Mouse (Mus musculus): Measurements from ENCODE around the gene S100a1. TPM values are rescaled to one million over a fixed set of nuclear protein-coding genes. Genes with fewer than 3 reads are reported as not detected.

Gene S100a1
- polyA plus RNA-seq, 1 experiment from 2014 or later: 6.5 TPM

- DNase-seq (ENCODE audit: low spot score) (no peak), ATAC-seq (replicated peaks; ENCODE audit: low FRiP score) (no peak)
- Histone ChIP-seq H3K4me3 (ENCODE audit: low read depth, low read length) (no peak overlapping the region), H3K4me2 (ENCODE audit: low read depth, low read length, severe bottlenecking) (no peak overlapping the region), H3K27me3 (ENCODE audit: control insufficient read depth, insufficient read depth, low read length) (no peaks in the 10 kb centered on the region), H3K27ac (ENCODE audit: low read depth, low read length) (no peak overlapping the region), H3K4me1 (replicated peaks; ENCODE audit: control insufficient read depth, insufficient read depth, low read length) (0 out of 2 replicates have a peak, but pooled peaks cover 5% of the 10 kb centered on the region), H3K36me3 (ENCODE audit: control insufficient read depth, insufficient read depth, low read length) (peaks cover 21% of the 10 kb centered on the region), H3K9ac (ENCODE audit: low read length) (no peak overlapping the region), H3K9me3 (ENCODE audit: control insufficient read depth, low read length) (no peaks in the 10 kb centered on the region)
- WGBS: 90% methylated on average over 6 of the region's 6 CpGs
Measured at GRCm38 (mm10) chr3:90488576-90488975, 25.6 kb downstream of the S100a1 start.

DNA sequence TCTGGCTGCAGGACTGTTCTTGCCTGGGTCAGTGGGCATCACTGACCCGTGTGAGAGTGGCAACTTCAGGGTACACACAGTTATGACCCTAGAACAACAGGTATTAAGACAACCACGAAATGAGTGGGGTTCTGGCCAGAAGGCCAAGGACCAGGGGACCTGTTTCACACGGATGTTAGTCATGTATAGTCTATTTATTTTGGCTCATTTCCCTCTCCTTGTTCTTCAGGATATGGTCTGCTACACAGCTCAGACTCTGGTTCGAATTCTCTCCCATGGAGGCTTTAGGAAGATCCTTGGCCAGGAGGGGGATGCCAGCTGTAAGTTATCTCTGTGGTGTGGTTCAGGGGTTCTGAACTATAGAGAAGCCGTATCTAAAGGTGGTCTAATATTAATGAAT lies 27.2 kb downstream of the S100a1 start:
- Histone ChIP-seq H3K36me3 (ENCODE audit: control insufficient read depth, insufficient read depth, low read length) (peaks cover 26% of the 10 kb centered on the region), H3K27ac (ENCODE audit: low read depth, low read length) (no peak overlapping the region), H3K4me1 (replicated peaks; ENCODE audit: control insufficient read depth, insufficient read depth, low read length) (0 out of 2 replicates have a peak, but pooled peaks cover 5% of the 10 kb centered on the region), H3K4me2 (ENCODE audit: low read depth, low read length, severe bottlenecking) (no peak overlapping the region), H3K9ac (ENCODE audit: low read length) (no peak overlapping the region), H3K27me3 (ENCODE audit: control insufficient read depth, insufficient read depth, low read length) (no peaks in the 10 kb centered on the region), H3K9me3 (ENCODE audit: control insufficient read depth, low read length) (no peaks in the 10 kb centered on the region), H3K4me3 (ENCODE audit: low read depth, low read length) (no peak overlapping the region)
- DNase-seq (ENCODE audit: low spot score) (no peak), ATAC-seq (replicated peaks; ENCODE audit: low FRiP score) (no peak)
- 86% methylated on average over 5 of the region's 5 CpGs for WGBS

DNA sequence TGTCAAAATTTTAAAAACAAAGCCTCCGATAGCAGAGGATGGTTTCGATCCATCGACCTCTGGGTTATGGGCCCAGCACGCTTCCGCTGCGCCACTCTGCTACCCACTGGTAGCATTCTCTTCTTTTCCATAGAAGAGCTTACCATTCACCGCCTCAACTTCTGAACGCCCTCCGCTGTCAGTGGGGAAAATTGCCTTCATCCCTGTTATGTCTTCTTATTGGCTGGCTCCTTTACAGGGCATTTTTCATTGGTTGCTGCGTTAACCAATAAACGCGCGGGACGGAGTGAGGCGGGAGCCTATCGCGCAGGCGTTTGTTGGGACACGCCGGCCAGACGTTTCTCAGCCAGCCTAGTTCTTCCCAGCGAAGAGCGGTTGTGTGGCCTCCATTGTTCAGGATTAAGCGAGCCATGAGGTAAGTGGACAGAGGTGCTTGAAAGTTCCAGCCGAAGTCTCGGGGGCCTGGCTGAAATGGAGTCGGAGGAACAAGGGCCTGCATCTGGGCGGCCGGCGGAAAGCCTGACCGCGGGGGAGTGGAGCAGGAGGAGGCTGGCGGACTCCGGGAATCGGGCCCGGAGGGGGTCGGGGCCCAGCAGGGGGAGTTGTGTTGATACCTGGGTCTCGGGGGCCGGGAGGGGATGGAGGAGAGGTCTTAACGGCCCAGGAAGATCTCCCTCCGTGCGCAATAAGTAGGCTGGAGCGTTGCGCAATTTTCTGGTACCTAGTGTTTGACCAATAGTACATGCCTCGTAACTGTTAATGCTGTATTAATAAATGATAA lies 38.2 kb downstream of the S100a1 start, which contains the start of gene Ilf2:
Gene Ilf2 (plus strand): TSS at position 296 of the 781 bp plus-strand sequence.
- H3K27me3 ChIP-seq (ENCODE audit: control insufficient read depth, insufficient read depth, low read length): no peaks in the 10 kb centered on the region
- H3K27ac ChIP-seq (ENCODE audit: low read depth, low read length): peak within 1 kb of the TSS; percentile 90
- H3K9ac ChIP-seq (ENCODE audit: low read length): peak within 1 kb of the TSS; percentile 93
- ATAC-seq (replicated peaks; ENCODE audit: low FRiP score) (peak; percentile 100), DNase-seq (ENCODE audit: low spot score) (peak; percentile 97)
- H3K4me2 ChIP-seq (ENCODE audit: low read depth, low read length, severe bottlenecking): peak within 1 kb of the TSS; percentile 85
- H3K4me1 ChIP-seq (replicated peaks; ENCODE audit: control insufficient read depth, insufficient read depth, low read length): peaks cover 3% of the 10 kb centered on the region; the same call in 1 of the 2 replicates
- H3K4me3 ChIP-seq (ENCODE audit: low read depth, low read length): peak within 1 kb of the TSS; percentile 83
- under 1% methylated on average over 45 of the region's 45 CpGs for WGBS
- peaks cover 10% of the 10 kb centered on the region; the same call in 1 of the 2 replicates for H3K36me3 ChIP-seq (ENCODE audit: control insufficient read depth, insufficient read depth, low read length)
- H3K9me3 ChIP-seq (ENCODE audit: control insufficient read depth, low read length): no peaks in the 10 kb centered on the region

DNA sequence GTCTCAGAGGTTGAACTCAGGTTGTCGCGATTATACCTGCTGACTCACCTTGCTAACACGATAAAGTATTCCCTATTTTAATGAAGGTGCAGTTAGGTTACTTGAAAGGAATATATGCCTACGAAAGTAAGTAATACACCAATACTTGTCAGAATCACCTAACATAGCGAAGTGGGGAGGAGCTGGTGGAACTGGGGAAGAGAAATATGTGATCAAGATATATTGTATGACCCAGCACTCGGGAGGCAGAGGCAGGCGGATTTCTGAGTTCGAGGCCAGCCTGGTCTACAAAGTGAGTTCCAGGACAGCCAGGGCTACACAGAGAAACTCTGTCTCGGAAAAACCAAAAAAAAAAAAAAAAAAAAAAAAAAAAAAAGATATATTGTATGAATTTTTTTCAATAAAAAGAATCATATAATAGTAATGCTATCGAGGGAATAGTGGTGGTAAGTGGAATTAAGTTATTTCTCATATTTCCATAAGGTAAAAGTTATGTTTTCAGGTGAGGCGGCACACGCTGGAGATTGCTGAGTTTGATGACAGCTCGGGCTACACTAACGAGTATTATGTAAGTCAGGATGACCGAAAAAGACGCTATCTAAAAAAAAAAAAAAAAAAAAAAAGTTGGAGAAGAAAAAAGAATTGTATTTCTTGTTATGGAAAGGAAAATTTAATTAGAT lies 38.9 kb downstream of the S100a1 start:
- 42% methylated on average over 15 of the region's 16 CpGs for WGBS
- peak; percentile 34 for ATAC-seq (replicated peaks; ENCODE audit: low FRiP score)
- Histone ChIP-seq H3K9me3 (ENCODE audit: control insufficient read depth, low read length) (no peaks in the 10 kb centered on the region), H3K4me3 (ENCODE audit: low read depth, low read length) (no peak overlapping the region; the same call in 1 of the 2 replicates), H3K36me3 (ENCODE audit: control insufficient read depth, insufficient read depth, low read length) (peaks cover 4% of the 10 kb centered on the region; the same call in 1 of the 2 replicates), H3K4me1 (replicated peaks; ENCODE audit: control insufficient read depth, insufficient read depth, low read length) (peaks cover 3% of the 10 kb centered on the region; the same call in 1 of the 2 replicates), H3K4me2 (ENCODE audit: low read depth, low read length, severe bottlenecking) (peak overlapping the region; percentile 37; the same call in 1 of the 2 replicates), H3K9ac (ENCODE audit: low read length) (no peak overlapping the region), H3K27me3 (ENCODE audit: control insufficient read depth, insufficient read depth, low read length) (no peaks in the 10 kb centered on the region), H3K27ac (ENCODE audit: low read depth, low read length) (no peak overlapping the region)
- DNase-seq (ENCODE audit: low spot score): no peak

GRCm38 (mm10) chr3:90472213-90472612 lies 42.0 kb downstream of the S100a1 start:
- Histone ChIP-seq H3K4me1 (replicated peaks; ENCODE audit: control insufficient read depth, insufficient read depth, low read length) (peaks cover 3% of the 10 kb centered on the region; the same call in 1 of the 2 replicates), H3K9ac (ENCODE audit: low read length) (no peak overlapping the region), H3K4me3 (ENCODE audit: low read depth, low read length) (no peak overlapping the region), H3K27me3 (ENCODE audit: control insufficient read depth, insufficient read depth, low read length) (no peaks in the 10 kb centered on the region), H3K27ac (ENCODE audit: low read depth, low read length) (no peak overlapping the region), H3K9me3 (ENCODE audit: control insufficient read depth, low read length) (no peaks in the 10 kb centered on the region), H3K36me3 (ENCODE audit: control insufficient read depth, insufficient read depth, low read length) (no peaks in the 10 kb centered on the region), H3K4me2 (ENCODE audit: low read depth, low read length, severe bottlenecking) (no peak overlapping the region)
- ATAC-seq (replicated peaks; ENCODE audit: low FRiP score) (no peak), DNase-seq (ENCODE audit: low spot score) (no peak)
- WGBS: 35% methylated on average over 3 of the region's 3 CpGs

DNA sequence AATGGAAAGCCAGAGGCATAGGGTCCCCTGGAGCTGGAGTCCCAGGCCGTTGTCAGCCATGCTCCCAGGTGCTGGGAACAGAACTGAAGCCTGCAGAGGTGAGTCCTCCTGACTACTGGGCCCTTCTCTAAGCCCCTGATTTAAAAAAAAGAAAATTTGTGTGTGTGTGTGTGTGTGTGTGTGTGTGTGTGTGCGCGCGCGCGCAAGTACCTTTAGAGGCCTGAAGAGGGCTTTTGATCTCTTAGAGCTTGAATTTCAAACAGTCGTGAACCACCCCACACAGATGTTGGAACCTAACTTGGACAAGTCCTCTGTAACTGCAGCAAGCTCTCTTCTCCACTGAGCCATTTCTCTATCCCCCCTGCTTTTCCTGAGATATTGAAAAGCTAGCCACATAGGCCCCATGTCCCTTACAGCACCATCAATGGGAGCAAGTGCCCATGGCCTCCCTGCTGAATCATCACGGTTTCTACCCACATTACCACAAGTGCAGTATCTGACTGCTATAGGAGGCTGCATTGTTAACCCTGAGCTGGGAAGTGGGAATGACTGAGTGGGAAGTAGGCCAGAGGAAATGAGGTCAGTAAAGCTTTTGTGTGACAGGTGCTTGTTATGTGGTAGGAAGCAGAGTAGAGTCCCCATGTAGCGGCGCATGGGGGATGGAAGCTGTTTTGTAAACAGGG lies 46.4 kb downstream of the S100a1 start:
- H3K4me3 ChIP-seq (ENCODE audit: low read depth, low read length): no peak overlapping the region
- no peak for ATAC-seq (replicated peaks; ENCODE audit: low FRiP score)
- WGBS: 95% methylated on average over 10 of the region's 10 CpGs
- H3K4me2 ChIP-seq (ENCODE audit: low read depth, low read length, severe bottlenecking): no peak overlapping the region
- H3K4me1 ChIP-seq (replicated peaks; ENCODE audit: control insufficient read depth, insufficient read depth, low read length): peaks cover 9% of the 10 kb centered on the region; the same call in 1 of the 2 replicates
- no peaks in the 10 kb centered on the region for H3K9me3 ChIP-seq (ENCODE audit: control insufficient read depth, low read length)
- H3K27ac ChIP-seq (ENCODE audit: low read depth, low read length): no peak overlapping the region
- no peaks in the 10 kb centered on the region for H3K36me3 ChIP-seq (ENCODE audit: control insufficient read depth, insufficient read depth, low read length)
- no peak for DNase-seq (ENCODE audit: low spot score)
- H3K27me3 ChIP-seq (ENCODE audit: control insufficient read depth, insufficient read depth, low read length): peaks cover 33% of the 10 kb centered on the region
- no peak overlapping the region for H3K9ac ChIP-seq (ENCODE audit: low read length)

DNA sequence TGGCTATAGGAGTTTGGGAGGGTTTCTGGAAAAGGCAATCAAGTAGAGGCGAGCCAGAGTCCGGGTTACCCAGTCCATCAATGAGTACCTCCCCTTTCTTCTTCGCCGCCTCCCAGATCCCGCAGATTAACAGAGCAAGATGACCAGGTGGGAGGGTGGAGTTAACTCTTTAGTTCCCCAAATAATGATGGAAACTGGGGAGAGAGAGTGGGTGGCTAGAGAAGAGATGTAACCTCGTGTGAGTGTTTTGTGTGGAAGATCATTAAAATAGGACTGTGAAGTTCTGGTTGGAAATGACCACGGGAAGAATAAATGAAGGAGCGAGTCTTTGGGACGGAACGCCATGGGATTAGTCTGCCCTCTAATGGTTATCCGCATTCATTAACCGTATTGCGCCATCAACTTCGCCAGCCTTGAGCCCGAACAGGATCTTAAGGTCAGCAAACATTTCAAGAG lies 47.9 kb downstream of the S100a1 start:
- no peak overlapping the region for H3K9ac ChIP-seq (ENCODE audit: low read length)
- H3K36me3 ChIP-seq (ENCODE audit: control insufficient read depth, insufficient read depth, low read length): no peaks in the 10 kb centered on the region
- H3K4me1 ChIP-seq (replicated peaks; ENCODE audit: control insufficient read depth, insufficient read depth, low read length): peaks cover 9% of the 10 kb centered on the region; the same call in 1 of the 2 replicates
- H3K4me2 ChIP-seq (ENCODE audit: low read depth, low read length, severe bottlenecking): peak overlapping the region; percentile 77
- ATAC-seq (replicated peaks; ENCODE audit: low FRiP score): peak; percentile 56
- H3K4me3 ChIP-seq (ENCODE audit: low read depth, low read length): peak overlapping the region; percentile 41
- under 1% methylated on average over 15 of the region's 15 CpGs for WGBS
- no peak for DNase-seq (ENCODE audit: low spot score)
- H3K27ac ChIP-seq (ENCODE audit: low read depth, low read length): no peak overlapping the region
- H3K9me3 ChIP-seq (ENCODE audit: control insufficient read depth, low read length): no peaks in the 10 kb centered on the region
- H3K27me3 ChIP-seq (ENCODE audit: control insufficient read depth, insufficient read depth, low read length): peaks cover 39% of the 10 kb centered on the region

GRCm38 (mm10) chr3:90465686-90466310 lies 48.4 kb downstream of the S100a1 start, which contains the start of gene Npr1:
TSS of gene Npr1 (minus strand) at chr3:90465866.
- H3K27me3 ChIP-seq (ENCODE audit: control insufficient read depth, insufficient read depth, low read length): peaks cover 39% of the 10 kb centered on the region
- no peak within 1 kb of the TSS for H3K27ac ChIP-seq (ENCODE audit: low read depth, low read length)
- peak; percentile 54 for ATAC-seq (replicated peaks; ENCODE audit: low FRiP score)
- peak within 1 kb of the TSS; percentile 77 for H3K4me2 ChIP-seq (ENCODE audit: low read depth, low read length, severe bottlenecking)
- H3K4me1 ChIP-seq (replicated peaks; ENCODE audit: control insufficient read depth, insufficient read depth, low read length): peaks cover 9% of the 10 kb centered on the region; the same call in 1 of the 2 replicates
- 2% methylated on average over 21 of the region's 49 CpGs for WGBS
- no peaks in the 10 kb centered on the region for H3K9me3 ChIP-seq (ENCODE audit: control insufficient read depth, low read length)
- peak within 1 kb of the TSS; percentile 29 for H3K9ac ChIP-seq (ENCODE audit: low read length)
- peak; percentile 73 for DNase-seq (ENCODE audit: low spot score)
- H3K36me3 ChIP-seq (ENCODE audit: control insufficient read depth, insufficient read depth, low read length): no peaks in the 10 kb centered on the region
- peak within 1 kb of the TSS; percentile 41 for H3K4me3 ChIP-seq (ENCODE audit: low read depth, low read length)
